Mouse (Mus musculus) kidney, adult 18-20 months (tissue): ENCODE measurements around the gene Akap8.

Experiments
- DNase-seq: peaks from one replicate; pipeline ENCODE4 v3.0.0; 2021

The Akap8 gene

GRCm38 (mm10) chr17:32348406-32348805 lies 27.4 kb upstream of the Akap8 start:
- DNase-seq: no peak

GRCm38 (mm10) chr17:32341102-32341501 lies 20.1 kb upstream of the Akap8 start:
- no peak for DNase-seq

- no peak for DNase-seq
Measured at GRCm38 (mm10) chr17:32340110-32340509, 19.1 kb upstream of the Akap8 start.

- DNase-seq: no peak
Measured at GRCm38 (mm10) chr17:32335869-32336268, 14.8 kb upstream of the Akap8 start.

DNA sequence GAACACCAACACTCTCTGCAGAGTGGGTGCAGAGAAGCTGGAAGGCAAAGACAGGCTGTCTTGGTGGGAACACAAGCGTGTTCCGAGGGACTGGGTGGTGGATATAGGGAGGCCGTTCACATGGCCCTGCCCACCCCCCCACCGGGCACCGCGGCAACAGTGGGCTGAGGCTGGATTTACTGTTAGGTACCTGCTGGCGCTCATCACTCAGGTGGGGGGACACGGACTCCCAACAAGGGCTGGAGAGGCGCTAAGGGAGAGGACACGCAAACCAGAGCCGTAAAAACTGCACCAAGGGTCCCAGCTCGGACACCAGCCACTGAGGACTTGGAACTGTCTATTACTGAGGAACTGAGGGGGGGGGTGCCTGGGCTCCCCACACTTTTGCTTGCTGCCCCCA lies 13.9 kb upstream of the Akap8 start:
- no peak for DNase-seq

- no peak for DNase-seq
Measured at GRCm38 (mm10) chr17:32333675-32334303, 12.8 kb upstream of the Akap8 start.

DNA sequence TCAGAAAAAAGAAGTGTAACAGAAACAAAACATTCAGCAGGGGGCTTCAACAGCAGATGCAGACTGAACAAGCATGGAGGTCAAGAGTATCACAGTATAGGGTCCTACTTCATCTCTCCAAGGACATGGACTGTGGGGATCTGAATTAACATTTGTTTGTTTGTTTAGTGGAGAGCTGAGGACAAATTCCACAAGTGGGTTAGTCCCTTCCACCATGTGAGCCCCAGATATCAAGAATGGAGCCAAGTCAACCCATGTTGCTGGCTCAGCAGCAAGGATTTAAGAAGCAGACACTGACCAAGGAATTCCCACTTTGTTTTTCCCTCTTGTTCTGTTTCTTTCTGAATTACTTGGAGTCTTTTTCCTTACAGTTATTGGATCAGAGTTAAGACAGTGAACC lies 6.5 kb upstream of the Akap8 start:
- no peak for DNase-seq

GRCm38 (mm10) chr17:32322809-32323208 lies 1.8 kb upstream of the Akap8 start:
- no peak for DNase-seq

- DNase-seq: no peak
Measured at GRCm38 (mm10) chr17:32321836-32322235, 798 bp upstream of the Akap8 start.

DNA sequence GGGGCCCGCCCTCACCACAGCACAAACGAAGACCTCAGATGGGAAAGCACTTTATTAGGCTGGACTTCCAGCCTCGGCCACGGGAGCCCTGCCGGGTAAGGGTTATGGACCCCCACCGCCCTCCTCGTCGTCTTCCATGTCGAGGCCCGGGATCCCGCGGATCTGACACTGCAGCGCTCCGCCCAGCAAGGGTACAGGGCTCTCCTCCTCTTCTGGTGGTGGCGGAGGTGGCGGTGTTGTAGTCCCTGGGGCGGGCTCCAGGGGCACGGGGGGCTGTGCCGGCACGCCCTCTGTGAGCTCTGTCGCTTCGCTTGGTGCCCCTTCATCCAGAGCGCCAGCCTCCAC lies 324 bp upstream of the Akap8 start:
- DNase-seq: no peak

- no peak for DNase-seq
Measured at GRCm38 (mm10) chr17:32319950-32320349, 1.1 kb downstream of the Akap8 start.

DNA sequence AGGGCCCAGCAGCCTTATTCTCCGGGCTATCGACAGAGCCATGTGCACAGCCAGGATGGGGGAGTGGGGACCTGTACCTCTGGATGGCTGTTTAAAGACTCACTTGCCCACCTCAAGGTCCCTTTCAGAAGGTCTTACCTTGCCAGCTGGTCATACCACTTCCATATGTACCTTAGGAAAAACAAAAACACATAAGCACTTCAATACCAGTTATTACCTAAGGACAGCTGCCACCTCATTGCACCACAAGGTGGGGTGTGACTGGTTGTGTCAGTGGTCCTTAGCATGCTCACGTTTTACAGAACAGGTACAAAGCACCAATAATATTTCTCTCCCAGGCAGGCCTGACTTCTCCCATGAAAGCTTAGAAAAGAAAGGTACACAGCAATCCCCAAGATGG lies 3.3 kb downstream of the Akap8 start:
- DNase-seq: no peak

GRCm38 (mm10) chr17:32317032-32317431 lies 4.0 kb downstream of the Akap8 start:
- DNase-seq: no peak

DNA sequence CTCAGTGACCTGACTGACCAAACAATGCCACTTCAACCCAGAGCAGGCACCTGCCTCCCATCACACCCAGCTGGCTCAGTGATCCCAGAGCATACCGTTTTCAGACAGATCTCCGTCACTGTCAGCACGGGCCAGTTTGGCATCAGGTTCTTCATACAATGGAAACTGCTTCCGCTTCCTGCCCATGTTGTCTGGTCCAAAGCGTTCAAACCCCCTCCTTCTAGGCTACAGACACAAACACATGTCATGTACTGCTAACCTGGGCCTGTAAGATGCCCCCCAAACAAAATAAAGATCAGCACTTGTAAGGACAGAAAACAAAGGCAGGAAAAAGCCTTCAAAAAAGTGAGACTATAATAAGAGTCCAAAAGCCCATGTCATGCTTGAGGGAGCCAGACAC lies 5.5 kb downstream of the Akap8 start:
- no peak for DNase-seq

DNA sequence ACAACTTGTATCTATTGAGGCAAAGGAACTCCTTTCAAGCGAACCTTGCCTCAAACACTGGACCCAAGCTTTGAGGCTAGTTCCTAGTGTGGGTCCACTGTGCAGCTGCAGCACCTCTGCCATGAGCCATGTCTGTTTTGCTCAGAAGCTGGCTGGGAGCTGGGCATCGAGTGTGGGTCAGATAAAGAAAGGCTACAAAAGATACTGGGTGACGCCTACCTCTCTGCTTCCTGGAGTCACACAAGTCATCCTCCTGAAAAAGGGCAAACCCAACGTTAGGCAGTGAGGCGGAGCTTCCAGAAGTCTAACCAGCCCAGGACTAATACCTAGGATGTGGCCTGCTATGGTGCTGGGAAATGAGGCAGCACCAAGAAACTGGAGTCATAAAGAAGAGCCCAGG lies 7.1 kb downstream of the Akap8 start:
- DNase-seq: no peak

DNA sequence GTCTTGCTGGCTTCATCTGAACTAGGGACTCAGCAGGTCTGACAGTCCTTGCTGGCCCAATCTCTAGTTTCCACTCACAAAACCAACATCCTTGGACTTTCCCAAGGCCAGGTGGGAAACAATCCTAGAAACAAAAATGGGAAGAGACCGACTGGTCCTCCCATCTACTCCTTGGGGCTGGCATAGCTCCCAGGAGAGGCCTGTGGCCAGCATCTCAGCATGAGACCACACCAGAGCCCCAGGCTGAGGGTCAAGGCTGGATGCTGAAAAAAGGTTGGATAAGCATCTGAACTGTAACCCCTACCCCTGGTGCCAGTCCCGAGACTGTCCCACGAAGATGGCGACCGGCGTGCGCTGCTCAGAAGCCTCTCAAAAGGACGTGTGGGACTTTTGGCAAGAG lies 8.2 kb downstream of the Akap8 start:
- DNase-seq: no peak

DNA sequence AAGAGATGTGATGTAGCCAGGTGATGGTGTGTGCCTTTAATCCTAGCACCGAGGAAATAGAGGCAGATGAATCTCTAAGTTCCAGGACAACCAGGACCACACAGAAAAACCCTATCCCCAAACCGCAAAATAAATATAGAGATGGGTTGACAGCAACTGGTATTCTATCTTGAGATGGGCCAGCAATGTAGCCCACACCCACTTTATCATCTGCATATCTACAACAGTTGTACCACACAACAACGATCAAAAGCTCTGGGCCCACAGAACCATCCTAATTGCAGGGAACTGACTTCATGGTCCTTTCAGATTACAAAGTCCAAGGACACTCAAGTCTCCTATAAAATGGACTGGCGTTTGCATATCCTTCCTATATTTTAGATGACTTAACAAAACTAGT lies 13.1 kb downstream of the Akap8 start:
- DNase-seq: no peak

DNA sequence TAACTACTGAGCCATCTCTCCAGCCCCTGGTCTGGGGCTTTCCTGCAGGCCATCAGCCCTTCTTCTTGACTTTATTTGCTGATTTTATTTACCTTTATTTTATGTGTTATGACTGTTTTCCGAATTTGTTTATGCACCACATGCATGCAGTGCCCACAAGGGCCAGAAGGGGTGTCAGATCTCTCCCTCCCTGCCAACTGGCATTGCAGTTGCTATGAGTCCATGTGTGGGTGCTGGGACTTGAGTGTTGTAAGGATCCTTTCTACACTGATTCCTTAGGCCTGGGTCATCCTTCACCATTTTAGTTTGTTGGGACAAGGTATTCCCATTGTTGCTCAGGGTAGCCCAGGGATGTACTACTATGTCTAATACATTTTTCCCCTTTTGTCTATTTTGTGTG lies 22.9 kb downstream of the Akap8 start:
- DNase-seq: no peak

- no peak for DNase-seq
Measured at GRCm38 (mm10) chr17:32295901-32296300, 25.1 kb downstream of the Akap8 start.

DNA sequence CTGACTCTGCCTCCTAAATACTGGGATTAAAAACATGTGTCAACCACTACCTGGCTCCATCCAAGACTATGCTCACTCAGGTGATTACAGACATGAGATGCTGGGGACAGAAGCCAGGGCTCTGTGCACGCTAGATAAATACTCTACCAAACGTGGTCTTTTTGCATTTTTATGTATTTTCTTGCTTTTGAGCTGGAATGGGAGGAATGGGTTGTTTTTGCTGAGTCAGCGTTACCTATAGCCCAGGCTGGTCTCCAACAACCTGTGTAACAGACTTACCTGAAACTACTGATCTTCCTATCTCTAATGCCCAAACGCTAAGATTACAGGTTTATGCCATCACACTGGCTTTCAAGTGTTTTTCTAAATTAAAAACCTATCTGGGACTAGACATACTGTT lies 25.9 kb downstream of the Akap8 start:
- no peak for DNase-seq

- DNase-seq: no peak
Measured at GRCm38 (mm10) chr17:32285138-32285670, 35.8 kb downstream of the Akap8 start.

DNA sequence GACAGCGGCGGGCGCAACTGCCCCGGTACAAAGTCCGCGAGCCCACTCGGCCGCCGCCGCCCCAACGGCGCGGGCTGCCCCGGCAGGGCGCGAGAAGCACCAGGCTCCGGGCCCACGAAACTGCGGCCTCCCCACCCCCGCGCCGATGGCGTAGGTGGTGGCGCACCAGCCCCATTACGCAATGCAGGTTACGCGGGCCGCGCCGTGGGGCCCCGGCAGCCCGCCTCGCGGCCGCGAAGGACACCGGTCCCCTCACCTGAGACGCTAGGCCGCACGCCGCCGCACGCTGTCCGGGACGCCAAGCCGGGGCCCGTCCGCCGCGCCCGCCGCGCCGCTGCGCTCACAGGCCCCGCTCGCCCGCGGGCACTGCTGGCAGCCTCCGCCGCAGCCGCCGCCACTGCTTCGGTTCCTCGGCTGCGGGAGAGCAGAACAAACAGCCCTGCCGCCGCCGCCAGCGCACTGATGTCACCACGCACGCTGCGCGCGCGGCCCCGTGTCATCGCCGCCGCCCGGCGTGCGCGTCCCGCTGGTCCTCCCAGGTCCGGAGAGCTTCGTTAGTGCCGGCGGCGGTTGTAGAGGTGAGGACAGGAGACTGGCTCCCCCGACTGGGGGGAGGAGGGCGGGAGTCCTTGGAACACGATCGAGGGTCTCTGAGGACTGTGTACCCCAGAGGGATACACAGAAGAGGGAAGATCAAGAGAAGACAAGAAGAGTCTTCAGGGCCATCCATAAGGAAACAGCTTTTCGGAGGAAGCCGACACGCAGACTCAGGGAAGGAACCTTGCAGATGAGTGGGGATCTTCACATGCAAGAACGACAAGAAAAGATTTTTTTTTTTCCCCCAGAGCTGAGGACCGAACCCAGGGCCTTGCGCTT lies 36.5 kb downstream of the Akap8 start, which contains the start of gene Brd4:
Gene Brd4, minus strand, starts transcription at position 461 of the 876 bp plus-strand sequence.
- DNase-seq: peak; percentile 93

- DNase-seq: peak; percentile 73
Measured at GRCm38 (mm10) chr17:32283771-32284221, 37.2 kb downstream of the Akap8 start.

- peak; percentile 15 for DNase-seq
Measured at GRCm38 (mm10) chr17:32283341-32283740, 37.7 kb downstream of the Akap8 start.
